Mouse (Mus musculus): ENCODE measurements around the gene Ccnb2.
"Not testable (repeated sequence)": the region's sequence is repeated elsewhere in the genome, so short reads cannot be mapped to it uniquely, and the experiment has no call there.

Ccnb2 gene

GRCm38 (mm10) chr9:70421257-70422056, at the start of gene Ccnb2:
Gene Ccnb2, minus strand, starts transcription at chr9:70421547.
- DNase-seq = peak; percentile 93

GRCm38 (mm10) chr9:70463091-70463490, 41.7 kb upstream of the Ccnb2 start:
- DNase-seq = not testable (repeated sequence)

GRCm38 (mm10) chr9:70452371-70452770, 31.0 kb upstream of the Ccnb2 start:
- no peak for DNase-seq

GRCm38 (mm10) chr9:70449072-70449471, 27.7 kb upstream of the Ccnb2 start:
- no peak for DNase-seq

DNA sequence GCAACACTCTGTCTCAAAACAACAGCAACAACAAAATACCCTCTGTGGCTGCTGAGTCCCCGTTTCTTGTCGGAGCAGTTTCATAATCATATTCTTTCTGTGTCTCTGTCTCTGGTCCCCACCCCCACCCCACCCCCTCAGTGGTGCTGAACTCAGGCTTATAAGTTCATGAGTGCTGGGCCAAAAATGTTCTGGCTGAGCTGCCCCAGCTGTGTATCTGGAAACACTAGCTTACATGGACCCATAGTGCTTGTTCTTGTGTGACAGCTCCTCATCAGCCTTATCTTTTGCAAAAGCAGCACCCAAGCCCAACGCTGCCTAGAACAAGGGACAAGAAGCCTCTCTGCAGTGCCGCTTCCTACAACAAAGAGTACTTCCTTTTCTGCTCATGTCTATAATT, 18.6 kb upstream of the Ccnb2 start:
- peak; percentile 69 for DNase-seq

DNA sequence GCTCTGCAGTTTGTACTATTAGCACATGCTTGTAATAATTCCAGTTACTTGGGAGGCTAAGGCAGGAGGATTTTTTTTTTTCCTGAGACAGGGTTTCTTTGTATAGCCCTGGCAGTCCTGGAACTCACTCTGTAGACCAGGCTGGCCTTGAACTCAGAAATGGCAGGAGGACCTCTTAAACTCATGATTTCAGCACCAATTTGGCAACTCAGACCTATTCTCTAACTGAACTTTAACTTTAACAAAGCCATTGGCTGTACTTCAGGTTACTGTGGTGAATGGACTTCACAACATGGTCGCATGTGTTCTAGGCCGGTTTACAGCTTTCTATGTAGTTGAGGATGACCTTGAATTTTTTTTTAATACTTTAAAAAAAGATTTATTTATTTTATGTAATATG, 1.3 kb upstream of the Ccnb2 start:
- DNase-seq = no peak

DNA sequence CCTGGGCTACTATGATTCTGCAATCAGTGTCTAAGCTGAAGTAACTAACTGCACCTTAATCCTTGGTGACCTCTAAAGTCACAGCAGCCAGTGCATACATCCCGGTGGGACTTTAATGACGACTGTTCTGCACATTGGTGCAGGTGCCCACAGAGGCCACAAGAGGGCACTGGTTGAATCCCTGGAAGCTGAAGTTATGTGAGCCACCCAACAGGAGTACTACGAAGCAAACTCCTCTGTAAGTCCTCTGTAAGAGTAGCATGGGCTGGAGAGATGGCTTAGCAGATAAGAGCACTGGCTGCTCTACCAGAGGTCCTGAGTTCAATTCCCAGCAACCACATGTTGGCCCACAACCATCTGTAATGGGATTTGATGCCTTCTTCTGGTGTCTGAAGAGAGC, 4.9 kb downstream of the Ccnb2 start:
- no peak for DNase-seq

DNA sequence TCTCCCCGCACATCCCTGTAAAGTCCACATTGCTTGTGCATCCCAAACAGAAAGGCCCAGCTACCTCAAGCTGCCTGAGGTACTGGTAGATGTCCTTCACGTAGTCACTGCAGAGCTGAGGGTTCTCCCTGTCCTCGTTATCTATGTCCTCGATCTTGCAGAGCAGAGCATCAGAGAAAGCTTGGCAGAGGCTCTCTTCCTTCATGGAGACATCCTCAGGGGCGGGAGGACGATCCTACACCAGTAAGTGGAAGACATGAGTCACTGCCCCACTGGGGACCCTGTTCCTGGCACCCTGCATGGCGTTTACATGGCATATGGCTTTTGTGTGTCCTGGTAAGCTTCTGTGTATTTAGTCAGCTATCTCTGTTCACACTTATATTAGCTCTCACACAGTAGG, 8.3 kb downstream of the Ccnb2 start:
- DNase-seq = no peak

DNA sequence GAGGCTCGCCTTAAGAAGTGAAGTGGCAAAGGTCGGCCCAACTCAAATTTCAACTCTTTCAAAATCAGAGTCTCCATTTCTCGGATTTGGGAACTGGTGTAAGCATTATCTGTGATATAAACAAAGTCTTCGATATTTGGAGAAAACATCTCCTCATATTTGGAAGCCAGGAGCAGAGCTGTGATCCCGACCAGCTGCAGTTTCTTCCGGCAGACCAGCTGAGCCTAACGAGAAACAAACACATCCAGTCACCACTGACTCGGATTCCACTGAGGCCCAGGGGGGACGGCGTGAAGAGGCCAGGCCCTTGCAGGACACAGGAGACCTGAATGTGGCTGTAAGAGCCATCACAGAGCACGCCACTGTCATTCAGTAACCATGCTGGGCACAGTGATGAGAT, 10.7 kb downstream of the Ccnb2 start:
- no peak for DNase-seq

GRCm38 (mm10) chr9:70409743-70410142, 11.6 kb downstream of the Ccnb2 start:
- no peak for DNase-seq

DNA sequence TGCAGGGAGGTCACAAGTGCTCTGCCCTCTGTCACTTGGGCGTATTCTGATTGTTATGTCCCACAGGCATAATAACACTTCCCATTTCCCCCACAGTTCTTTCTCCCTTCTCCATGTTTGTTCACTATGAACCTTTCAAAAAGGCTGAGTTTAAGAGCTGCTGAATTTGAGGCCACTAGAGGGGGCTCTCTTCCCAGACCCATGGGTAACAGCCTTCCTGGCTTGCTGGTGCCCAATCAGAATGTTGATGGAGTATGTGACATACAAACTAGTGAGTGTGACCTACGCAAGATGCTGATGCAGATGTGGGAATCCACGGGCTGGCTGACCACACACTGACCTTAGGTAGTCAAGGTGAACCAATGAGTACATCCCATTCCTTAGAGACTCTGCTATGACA, 12.6 kb downstream of the Ccnb2 start:
- peak; percentile 43 for DNase-seq

GRCm38 (mm10) chr9:70406596-70406995, 14.8 kb downstream of the Ccnb2 start:
- no peak for DNase-seq

DNA sequence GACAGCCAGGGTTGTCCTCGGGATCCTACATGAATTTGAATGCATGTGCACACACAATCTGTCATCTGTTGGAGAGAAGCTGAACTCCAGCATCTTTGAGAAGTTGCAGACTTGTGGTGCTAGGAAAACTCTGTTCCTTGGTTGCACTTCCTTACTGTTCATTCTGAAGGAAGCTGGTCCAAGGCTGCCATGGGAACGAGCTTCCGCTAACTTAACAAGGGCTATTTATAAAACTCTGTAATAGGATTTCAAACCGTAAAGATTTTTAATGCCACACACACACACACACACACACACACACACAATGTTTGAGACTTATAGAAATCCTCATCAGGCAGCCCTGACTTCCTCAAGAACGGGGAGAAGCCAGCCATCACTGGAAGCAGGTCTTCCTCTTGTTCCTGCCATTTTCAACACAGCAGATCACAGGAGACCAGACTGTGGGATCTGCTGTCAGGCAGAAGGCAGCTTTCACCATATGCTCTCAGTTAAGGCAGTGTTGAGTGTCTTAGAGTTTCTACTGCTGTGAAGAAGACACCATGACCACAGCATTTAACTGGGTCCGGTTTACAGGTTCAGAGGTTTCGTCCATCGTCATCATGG, 19.3 kb downstream of the Ccnb2 start:
- DNase-seq = no peak

GRCm38 (mm10) chr9:70396083-70396482, 25.3 kb downstream of the Ccnb2 start:
- DNase-seq = no peak

GRCm38 (mm10) chr9:70395617-70396016, 25.7 kb downstream of the Ccnb2 start:
- no peak for DNase-seq

DNA sequence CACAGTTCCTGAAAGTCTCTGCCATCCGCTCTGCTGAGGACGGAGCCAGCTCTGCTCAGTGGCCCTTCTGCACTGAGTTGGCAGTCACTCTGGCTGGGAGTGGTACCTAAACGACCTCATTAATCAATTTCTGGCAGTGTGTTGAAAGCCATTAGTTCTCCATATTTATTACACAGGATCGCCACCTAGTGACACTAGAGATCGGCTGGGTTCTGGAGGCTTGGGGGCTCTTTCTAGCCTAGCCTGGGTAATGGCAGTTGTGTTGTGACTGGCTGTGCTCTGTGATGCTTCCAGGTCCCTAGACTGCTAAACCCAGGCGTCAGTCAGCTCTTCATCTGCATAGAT, 28.8 kb downstream of the Ccnb2 start:
- peak; percentile 48 for DNase-seq

DNA sequence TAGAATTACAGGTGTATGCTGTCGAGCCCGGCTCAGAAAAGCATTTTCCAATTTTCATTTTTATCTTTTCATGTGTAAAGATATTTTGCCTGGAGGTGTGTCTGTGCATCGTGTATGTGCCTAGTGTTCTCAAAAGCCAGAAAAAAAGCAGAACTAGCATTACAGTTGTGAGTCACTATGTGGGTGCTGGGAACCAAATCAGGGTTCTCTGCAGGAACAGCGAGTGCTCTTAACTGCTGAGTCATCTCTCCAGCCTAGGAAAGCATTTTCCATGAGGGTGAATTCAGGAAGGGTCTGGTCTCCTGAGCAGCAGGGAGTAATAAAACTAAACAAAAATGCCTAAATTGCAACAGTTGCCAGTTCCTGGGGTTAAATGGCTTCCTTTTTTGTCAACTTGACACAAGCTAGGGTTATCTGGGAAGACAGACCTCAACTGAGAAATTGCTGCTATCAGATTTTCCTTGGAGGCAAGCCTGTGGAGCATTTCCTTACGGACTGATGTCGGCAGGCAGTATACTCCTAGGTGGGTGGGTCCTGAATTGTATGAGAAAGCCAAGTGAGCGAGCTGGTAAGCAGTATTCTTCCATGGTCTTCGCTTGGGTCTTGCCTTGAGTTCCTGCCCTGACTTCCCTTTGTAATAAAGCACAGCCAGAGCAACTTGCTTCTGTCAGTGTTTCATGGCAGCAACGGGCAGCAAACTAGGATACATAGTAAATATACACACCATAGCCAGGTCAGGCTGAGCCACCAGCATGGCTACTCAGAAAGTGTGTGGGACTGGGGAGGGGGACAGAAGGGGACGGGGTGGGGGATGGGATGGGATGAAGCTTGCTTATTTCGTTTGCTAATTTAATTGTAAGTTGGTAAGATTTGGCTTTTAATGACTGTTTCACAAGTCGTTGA, 29.4 kb downstream of the Ccnb2 start:
- no peak for DNase-seq

DNA sequence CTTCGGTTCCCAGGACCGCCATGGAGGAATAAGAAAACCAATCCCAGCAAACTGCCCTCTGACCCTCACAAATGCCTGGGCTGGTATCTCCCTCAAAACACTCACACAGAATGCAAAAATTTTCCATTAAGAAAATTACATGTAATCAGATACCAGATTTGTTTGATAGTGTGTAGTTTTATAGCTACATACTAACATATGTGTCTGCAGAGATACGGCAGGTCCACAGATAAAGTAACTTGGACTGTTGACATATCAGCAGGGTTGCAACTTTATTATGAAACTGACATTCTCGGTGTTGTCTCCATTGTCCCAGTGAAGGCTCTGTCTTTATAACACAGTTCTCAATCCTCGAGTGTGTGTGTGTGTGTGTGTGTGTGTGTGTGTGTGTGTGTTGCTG, 30.3 kb downstream of the Ccnb2 start:
- DNase-seq = no peak

GRCm38 (mm10) chr9:70389548-70389947, 31.8 kb downstream of the Ccnb2 start:
- no peak for DNase-seq

DNA sequence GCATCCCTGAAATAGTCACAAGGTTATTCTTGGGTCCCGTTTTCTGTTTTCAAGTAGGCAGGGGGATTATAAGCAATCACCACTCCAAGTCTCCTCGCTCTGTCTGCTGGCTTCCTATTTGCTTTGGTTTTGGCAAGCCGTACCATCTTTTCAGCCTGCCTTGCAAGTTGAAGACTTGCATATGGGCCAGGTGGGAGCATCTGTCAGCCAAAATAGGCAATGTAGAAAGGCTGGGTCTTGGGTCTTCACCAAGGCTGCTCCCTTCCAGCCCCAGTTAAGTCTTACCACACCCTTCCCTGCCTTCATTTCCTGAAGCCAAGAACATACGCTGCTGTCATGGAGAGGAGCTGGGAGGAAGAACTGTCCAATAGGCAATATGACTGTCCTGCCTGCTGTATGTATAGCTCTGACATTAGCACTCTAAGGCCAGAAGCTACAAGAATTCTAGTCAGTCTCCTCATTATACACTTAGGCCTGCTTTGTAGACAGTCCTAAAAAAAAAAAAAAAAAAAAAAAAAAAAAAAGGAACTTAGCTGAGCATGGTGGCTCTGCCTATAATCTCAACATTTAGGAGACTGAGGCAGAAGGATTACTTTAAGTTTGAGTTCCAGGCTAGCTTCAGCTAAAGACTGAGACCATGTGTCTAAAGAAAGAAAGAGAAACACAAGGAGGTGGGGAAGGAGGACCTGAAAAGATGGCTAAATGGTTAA, 33.8 kb downstream of the Ccnb2 start:
- DNase-seq = no peak

DNA sequence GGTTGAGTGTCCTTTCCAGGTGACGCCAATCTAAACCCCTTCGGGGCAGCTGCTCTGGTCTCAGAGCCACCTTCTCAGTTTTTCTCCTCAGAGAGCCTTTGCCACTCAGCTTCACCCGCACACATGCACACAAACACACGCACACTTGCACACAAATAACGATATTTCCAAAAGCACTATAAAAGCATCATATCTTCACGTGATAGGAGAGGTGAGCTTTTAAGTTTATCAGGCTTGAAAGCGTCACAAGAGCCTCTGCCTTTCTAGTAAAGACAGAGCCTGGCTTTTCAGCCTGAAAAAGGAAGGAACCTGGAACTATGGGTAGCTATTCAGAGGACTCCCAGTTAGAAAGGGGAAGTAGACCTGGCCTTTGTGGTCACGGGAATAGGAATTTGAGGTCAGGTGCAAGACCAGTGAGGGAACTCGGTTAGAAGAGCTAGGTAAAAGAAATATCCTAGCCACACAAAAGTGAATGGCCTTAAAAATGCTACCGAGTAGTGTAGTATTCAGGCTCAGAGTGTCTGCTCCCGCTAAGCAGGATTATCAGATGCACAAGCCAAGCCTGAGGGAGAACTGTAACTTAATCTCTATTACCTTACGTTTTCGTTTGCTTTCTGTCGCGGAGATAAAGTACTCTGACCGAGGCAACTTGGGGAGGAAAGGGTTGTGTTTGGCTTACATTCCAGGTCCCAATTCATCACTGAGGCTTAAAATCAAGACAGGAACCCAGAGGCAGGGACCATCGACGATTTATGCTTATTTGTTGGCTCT, 36.2 kb downstream of the Ccnb2 start:
- no peak for DNase-seq

DNA sequence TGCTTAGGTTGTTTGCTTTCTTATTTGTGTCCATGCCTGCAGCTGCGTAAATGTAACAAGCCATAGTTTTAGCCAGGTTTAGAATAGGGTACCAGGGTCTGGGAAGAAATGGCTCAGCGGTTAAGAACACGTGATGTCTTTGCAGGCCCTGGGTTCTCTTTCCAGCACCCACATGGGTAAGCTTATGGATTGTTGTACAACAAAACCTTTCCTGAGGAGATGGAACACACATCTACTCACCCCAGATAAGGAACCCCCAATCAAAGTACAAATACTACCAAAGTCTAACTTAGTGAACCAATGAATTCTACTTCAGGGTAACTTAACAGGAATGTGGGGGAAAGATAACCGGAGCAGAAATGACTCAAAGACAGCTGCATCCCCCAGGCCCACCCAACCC, 36.9 kb downstream of the Ccnb2 start:
- DNase-seq = no peak

All from kidney, postnatal 14 days (tissue).